Mouse (Mus musculus) layer of hippocampus, postnatal 25 days (tissue): ENCODE results near the gene Gprin1. TPM values are rescaled to one million over a fixed set of nuclear protein-coding genes. Genes with fewer than 3 reads are reported as not detected.
A peak's percentile ranks its signal among the peaks of the same experiment; 100 is the strongest.

Source experiments
- DNase-seq, 2 experiments: peaks; one replicate each; pipeline ENCODE4 v3.0.0; 2022; ENCODE audit warnings: mixed read lengths in 2 of 2, low spot score in 1 of 2; ENCODE audit errors: extremely low spot score in 1 of 2
- total RNA-seq, 2 experiments: library from RNA; stranded (reverse); gene quantifications; 2 replicates each; pipeline ENCODE4 v1.2.3; 2021

Gene Gprin1
- total RNA-seq, 2 experiments from 2014 or later, result 149 to 152 TPM

DNA sequence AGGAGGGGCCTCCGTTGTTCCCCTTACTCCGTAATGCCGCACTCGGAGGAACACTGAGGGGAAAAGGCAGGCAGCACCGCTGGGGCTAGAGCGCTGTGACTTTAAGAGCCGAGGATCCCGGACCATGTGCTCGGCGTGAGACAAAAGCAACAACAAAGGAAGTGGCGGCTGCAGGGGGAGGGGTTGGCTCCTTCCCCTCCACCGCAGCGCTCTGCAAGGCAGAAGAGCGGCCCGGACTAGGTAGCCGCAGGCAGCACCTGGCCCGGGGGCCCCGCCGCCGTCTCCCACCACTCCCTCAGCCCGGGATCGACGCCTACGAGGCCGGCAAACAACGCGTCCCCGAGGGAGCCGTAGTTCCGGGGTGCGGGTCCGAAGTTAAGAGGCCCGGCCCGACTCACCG, 62.6 kb downstream of the Gprin1 start:
- peak; percentile 58 to 60 for DNase-seq

Other genes with a start within 250 kb of the Gprin1 start
- 10 to 100 TPM; 14.2 to 16.7 TPM for gene Simc1, start 246.1 kb downstream of the Gprin1 start, total RNA-seq
- gene 4833439L19Rik, start 184.4 kb downstream of the Gprin1 start, total RNA-seq, result 100 to 1,000 TPM; 151 to 172 TPM
- 10 to 100 TPM; 33.3 to 33.7 TPM for gene Arl10, start 174.9 kb downstream of the Gprin1 start, total RNA-seq
- gene Nop16, start 159.8 kb downstream of the Gprin1 start, total RNA-seq, result 10 to 100 TPM; 25.7 to 27.5 TPM
- 100 to 1,000 TPM; 183 to 199 TPM for gene Higd2a, start 159.7 kb downstream of the Gprin1 start, total RNA-seq
- gene Cltb, start 138.5 kb downstream of the Gprin1 start, total RNA-seq, result 100 to 1,000 TPM; 269 to 294 TPM
- 10 to 100 TPM; 56.1 to 57.6 TPM for gene Faf2, start 128.1 kb downstream of the Gprin1 start, total RNA-seq
- gene Rnf44, start 56.0 kb downstream of the Gprin1 start, total RNA-seq, result 100 to 1,000 TPM; 139 to 158 TPM
- under 1 TPM; 0.25 to 0.31 TPM for gene Cdhr2, start 48.4 kb downstream of the Gprin1 start, total RNA-seq
- 100 to 1,000 TPM; 652 to 677 TPM for gene Sncb, start 16.7 kb upstream of the Gprin1 start, total RNA-seq
- not detected for gene Eif4e1b, start 34.1 kb upstream of the Gprin1 start, total RNA-seq
- 100 to 1,000 TPM in 1 of 2 experiments, 10 to 100 TPM in 1; 97.2 to 104 TPM for gene Tspan17, start 39.5 kb upstream of the Gprin1 start, total RNA-seq
- gene Unc5a, start 199.5 kb upstream of the Gprin1 start, total RNA-seq, result 100 to 1,000 TPM; 140 to 143 TPM